Mouse (Mus musculus) spleen, adult 2 months (tissue): ENCODE data around the gene Ppp2r5a.

Experiments
- CTCF ChIP-seq: fragments of 200-500 bp; IDR thresholded peaks from 2 replicates; pipeline ENCODE4 v1.5.1; 2011; ENCODE audit warnings: mild to moderate bottlenecking, inconsistent platforms; ENCODE audit not compliant: insufficient read depth, insufficient read length, insufficient replicate concordance; ENCODE audit errors: extremely low read depth
- POLR2A ChIP-seq: fragments of 200-500 bp; IDR thresholded peaks from 2 replicates; pipeline ENCODE4 v1.6.1; 2011; ENCODE audit warnings: low read depth, low read length, inconsistent platforms

GRCm38 (mm10) chr1:191438546-191438945, 35.5 kb upstream of the Ppp2r5a start:
- TF ChIP-seq CTCF = no peak
- no peak for TF ChIP-seq POLR2A
